10 mouse cellular contexts compared by ENCODE assay signal in the genomic region with DNA sequence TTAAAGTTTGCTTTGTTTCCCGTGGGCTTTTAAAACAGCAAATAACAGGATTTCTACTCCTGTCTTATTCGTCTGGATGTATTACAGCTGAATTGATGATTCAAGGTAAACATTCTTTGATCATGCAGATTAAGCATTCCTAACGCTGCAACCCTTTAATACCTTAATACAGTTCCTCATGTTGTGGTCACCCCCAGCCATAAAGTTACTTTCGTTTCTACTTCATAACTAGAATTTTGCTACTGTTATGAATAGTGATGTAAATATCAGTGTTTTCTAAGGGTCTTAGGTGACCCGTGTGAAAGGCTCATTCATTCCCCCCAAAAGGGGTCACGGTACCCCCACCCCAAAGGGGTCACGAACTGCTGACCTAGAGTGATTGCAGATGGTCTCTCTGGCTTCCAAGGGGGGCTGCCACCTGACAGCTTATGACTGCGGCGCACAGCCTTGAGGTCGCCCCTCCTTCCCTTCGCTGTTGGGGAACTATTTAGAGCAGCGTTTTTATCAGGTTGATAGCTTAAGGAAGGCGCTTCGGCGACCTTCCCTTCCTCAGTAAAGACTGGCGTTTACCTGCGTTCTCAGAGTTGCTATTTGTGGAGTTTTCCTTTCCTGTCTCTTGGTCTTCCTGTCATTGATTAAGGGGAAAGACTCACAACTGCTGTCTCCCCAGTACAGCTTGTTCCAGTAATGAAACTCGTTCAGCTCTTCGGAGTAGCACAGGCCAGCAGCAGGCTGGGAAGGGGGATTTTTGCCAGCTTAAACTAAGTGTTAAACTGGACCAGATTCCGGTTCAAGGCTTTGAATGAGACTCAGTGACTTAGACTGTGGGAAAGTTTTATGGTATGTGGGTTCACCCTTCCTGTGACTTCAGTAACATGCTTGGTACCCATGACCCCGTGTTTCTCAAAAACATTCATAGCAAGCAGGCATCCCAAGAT. TPM values are rescaled to one million over a fixed set of nuclear protein-coding genes. Genes with fewer than 3 reads are reported as not detected.
DNase-seq lines count a peak whose midpoint lies in the region; ATAC-seq and TF ChIP-seq lines count a peak whose summit lies in the region.
"Had no signal": no experiment of that assay in that cellular context is flagged by ENCODE, and none has a peak within 500 bp of the region (broad histone marks: within the 10 kb centered on the region; RNA-seq: fewer than 3 reads in every experiment).

No protein-coding gene starts in this region.

- peak; percentile 33 to 35 for DNase-seq in heart, adult 18-20 months
- DNase-seq in heart, adult 8-10 months (ENCODE audit: low spot score) = no peak
- no peak for DNase-seq in midbrain, postnatal 0 days (ENCODE audit: low spot score)
- peak; percentile 60 for DNase-seq in intestine, embryonic 14.5 days (ENCODE audit: low spot score)
- DNase-seq in retina, postnatal 1 day = no peak
- no peak for DNase-seq in urinary bladder, adult 18-20 months (ENCODE audit: low spot score in 2 of 2)
- DNase-seq: adrenal gland, postnatal 25 days had no signal

- H3K36me3 ChIP-seq in midbrain, embryonic 16.5 days (ENCODE audit: control insufficient read depth, insufficient read depth, low read length) = no peaks in the 10 kb centered on the region
- no peaks in the 10 kb centered on the region for H3K36me3 ChIP-seq in midbrain, postnatal 0 days (ENCODE audit: insufficient read depth, low read length)
- H3K36me3 ChIP-seq in intestine, embryonic 14.5 days (ENCODE audit: control insufficient read depth, insufficient read depth, low read length) = no peaks in the 10 kb centered on the region

- no peak overlapping the region for H3K4me2 ChIP-seq in midbrain, embryonic 16.5 days (ENCODE audit: low read length)
- H3K4me2 ChIP-seq in midbrain, postnatal 0 days (ENCODE audit: low read depth, low read length, poor library complexity, severe bottlenecking) = no peak overlapping the region
- H3K4me2 ChIP-seq in intestine, embryonic 14.5 days (ENCODE audit: low read length) = peak overlapping the region; percentile 44

- H3K4me1 ChIP-seq in midbrain, embryonic 16.5 days (ENCODE audit: control insufficient read depth, insufficient read depth, low read length) = peaks cover 14% of the 10 kb centered on the region
- H3K4me1 ChIP-seq in midbrain, postnatal 0 days (ENCODE audit: insufficient read depth, low read length) = peaks cover 8% of the 10 kb centered on the region
- H3K4me1 ChIP-seq in intestine, embryonic 14.5 days (replicated peaks; ENCODE audit: control insufficient read depth, insufficient read depth, low read length) = peaks cover 53% of the 10 kb centered on the region
- peaks cover 66% of the 10 kb centered on the region for H3K4me1 ChIP-seq in olfactory bulb, adult 2 months (ENCODE audit: control insufficient read depth, insufficient read depth, low read length)

- H3K4me3 ChIP-seq in midbrain, embryonic 16.5 days (ENCODE audit: low read depth, low read length) = no peak overlapping the region
- no peak overlapping the region for H3K4me3 ChIP-seq in midbrain, postnatal 0 days (ENCODE audit: low read depth, low read length)
- no peak overlapping the region for H3K4me3 ChIP-seq in intestine, embryonic 14.5 days (ENCODE audit: low read depth, low read length)
- H3K4me3 ChIP-seq in olfactory bulb, adult 2 months (ENCODE audit: insufficient read depth, low read depth, low read length) = peak overlapping the region; percentile 6; the same call in 1 of the 2 replicates
- H3K4me3 ChIP-seq: erythroblast, embryonic 14.5 days had no signal

- 0 out of 2 replicates have a peak overlapping the region, but pooled peaks have one; percentile 6 for H3K27ac ChIP-seq in midbrain, embryonic 16.5 days (ENCODE audit: low read length)
- no peak overlapping the region for H3K27ac ChIP-seq in midbrain, postnatal 0 days (ENCODE audit: low read depth, low read length)
- no peak overlapping the region for H3K27ac ChIP-seq in intestine, embryonic 14.5 days (ENCODE audit: low read depth)
- H3K27ac ChIP-seq in olfactory bulb, adult 2 months (ENCODE audit: insufficient read depth, low read depth, low read length) = peak overlapping the region; percentile 29; the same call in 1 of the 2 replicates

- no peaks in the 10 kb centered on the region for H3K9me3 ChIP-seq in midbrain, embryonic 16.5 days (replicated peaks; ENCODE audit: control insufficient read depth, low read length, poor library complexity, severe bottlenecking)
- no peaks in the 10 kb centered on the region for H3K9me3 ChIP-seq in midbrain, postnatal 0 days (ENCODE audit: low read length)
- H3K9me3 ChIP-seq in intestine, embryonic 14.5 days (ENCODE audit: control insufficient read depth, low read length) = no peaks in the 10 kb centered on the region

- no peak for TF ChIP-seq POLR2A in olfactory bulb, adult 2 months (IDR thresholded peaks at IDR 0.05; ENCODE audit: insufficient read depth, low read depth, low read length)

- peaks cover 5% of the 10 kb centered on the region; the same call in 1 of the 2 replicates for H3K27me3 ChIP-seq in midbrain, embryonic 16.5 days (ENCODE audit: control insufficient read depth, insufficient read depth, low read depth, low read length)
- H3K27me3 ChIP-seq in midbrain, postnatal 0 days (ENCODE audit: insufficient read depth, low read length) = no peaks in the 10 kb centered on the region
- H3K27me3 ChIP-seq in intestine, embryonic 14.5 days (replicated peaks; ENCODE audit: control insufficient read depth, insufficient read depth, low read length) = no peaks in the 10 kb centered on the region

- 58% methylated on average over 21 of the region's 21 CpGs for whole genome bisulfite sequencing in midbrain, embryonic 16.5 days
- 62% methylated on average over 21 of the region's 21 CpGs for WGBS in midbrain, postnatal 0 days
- 23% methylated on average over 21 of the region's 21 CpGs for WGBS in intestine, embryonic 14.5 days
- WGBS in olfactory bulb, adult 2 months = 49% methylated on average over 21 of the region's 21 CpGs

- ATAC-seq in midbrain, embryonic 16.5 days = no peak
- ATAC-seq in midbrain, postnatal 0 days (ENCODE audit: low FRiP score) = no peak
- ATAC-seq in intestine, embryonic 14.5 days (replicated peaks; ENCODE audit: low FRiP score, low TSS enrichment, low read depth) = no peak

- H3K9ac ChIP-seq in midbrain, embryonic 16.5 days (ENCODE audit: low read depth, low read length) = no peak overlapping the region
- H3K9ac ChIP-seq in midbrain, postnatal 0 days (replicated peaks; ENCODE audit: low read length, poor library complexity, severe bottlenecking) = no peak overlapping the region
- H3K9ac ChIP-seq in intestine, embryonic 14.5 days (ENCODE audit: low read length) = no peak overlapping the region

- no peak for TF ChIP-seq CTCF in midbrain, postnatal 0 days (IDR thresholded peaks at IDR 0.05)
- TF ChIP-seq CTCF in olfactory bulb, adult 2 months (IDR thresholded peaks at IDR 0.05; ENCODE audit: insufficient read depth, low read depth, low read length) = no peak

RNA-seq across cellular contexts. Expression of gene Peli2, which starts 12.5 kb away (rescaled TPM):
- total RNA-seq in heart, adult 18-20 months (2021) = 10 to 100 TPM; 15.7 to 16.8 TPM
- 10 to 100 TPM; 19.1 to 22.9 (median 20.8) TPM for total RNA-seq in heart, adult 8-10 months (2022)
- polyA plus RNA-seq in midbrain, embryonic 16.5 days (2015; fragmentation: Nextera tagmentation; extraction: Ambion mirVana) = 4.6 and 5.0 TPM in 2 replicates
- total RNA-seq in midbrain, postnatal 0 days (2014; rRNA removed) = 11.5 and 22.3 TPM in 2 replicates
- polyA plus RNA-seq in midbrain, postnatal 0 days (2015; fragmentation: Nextera tagmentation; extraction: Ambion mirVana) = 5.6 and 6.5 TPM in 2 replicates
- polyA plus RNA-seq in intestine, embryonic 14.5 days (2014; fragmentation: Nextera tagmentation; extraction: Ambion mirVana) = 6.6 and 6.7 TPM in 2 replicates
- 103 TPM in 1 of 2 replicates, not detected in the other for polyA plus RNA-seq in olfactory bulb, adult 2 months (2012; ENCODE audit: insufficient read depth, insufficient read length, low replicate concordance, missing spikeins)
- polyA plus RNA-seq: erythroblast, embryonic 14.5 days had no signal

Comparison
In these comparisons a context has a peak if more than half of its experiments do, and no peak if none do; other contexts are left out.
1. DNase-seq: peak in heart, adult 18-20 months (2 of 2) and intestine, embryonic 14.5 days (single experiment); none in heart, adult 8-10 months (single experiment), midbrain, postnatal 0 days (single experiment), retina, postnatal 1 day (single experiment) and urinary bladder, adult 18-20 months (0 of 2).
2. H3K27ac ChIP-seq: peak in midbrain, embryonic 16.5 days (single experiment) and olfactory bulb, adult 2 months (single experiment); none in midbrain, postnatal 0 days (single experiment) and intestine, embryonic 14.5 days (single experiment).